Mouse (Mus musculus) regulatory T cell (primary cell): ENCODE measurements at regions not wholly inside any gene's neighbourhood (a gene's known extent, or its start where the extent isn't known, plus 50 kb on each side); places are given as distances from the start of the nearest gene placed in this dataset.

Experiments
- in situ Hi-C: fragments of 300-600 bp; cut with MboI, MseI; formaldehyde crosslinking; loops from one replicate; pipeline ENCODE4 v1.15.1; 2025; ENCODE audit warnings: high pct_unique_total_duplicates

GRCm38 (mm10) chr4:53386309-53386708, 53.9 kb upstream of the Slc44a1 start:
- in situ Hi-C loops, result no loop called here

- in situ Hi-C loops, result loop anchor here (5.0 kb wide), 1 partner anchor 208 kb away; no protein-coding TSS in a partner anchor
Measured at GRCm38 (mm10) chr4:53384761-53385160, 55.5 kb upstream of the Slc44a1 start.

- in situ Hi-C loops, result loop anchor here (5.0 kb wide), 1 partner anchor 208 kb away; no protein-coding TSS in a partner anchor
Measured at GRCm38 (mm10) chr4:53384104-53384503, 56.1 kb upstream of the Slc44a1 start.

GRCm38 (mm10) chr4:53382012-53382411, 58.2 kb upstream of the Slc44a1 start:
- in situ Hi-C loops, result loop anchor here (5.0 kb wide), 1 partner anchor 210 kb away; no protein-coding TSS in a partner anchor

- in situ Hi-C loops, result loop anchor here (5.0 kb wide), 1 partner anchor 212 kb away; no protein-coding TSS in a partner anchor
Measured at GRCm38 (mm10) chr4:53379855-53380254, 60.4 kb upstream of the Slc44a1 start.

GRCm38 (mm10) chr4:53376995-53377394, 63.2 kb upstream of the Slc44a1 start:
- in situ Hi-C loops, result no loop called here

GRCm38 (mm10) chr4:53356374-53356773, 83.8 kb upstream of the Slc44a1 start:
- in situ Hi-C loops, result no loop called here

- in situ Hi-C loops, result no loop called here
Measured at GRCm38 (mm10) chr4:53354961-53355360, 85.3 kb upstream of the Slc44a1 start.

GRCm38 (mm10) chr4:53353399-53354090, 86.7 kb upstream of the Slc44a1 start:
- in situ Hi-C loops, result no loop called here

- in situ Hi-C loops, result no loop called here
Measured at GRCm38 (mm10) chr4:53351104-53351607, 89.1 kb upstream of the Slc44a1 start.

GRCm38 (mm10) chr4:53345346-53345745, 94.9 kb upstream of the Slc44a1 start:
- in situ Hi-C loops, result no loop called here

- in situ Hi-C loops, result no loop called here
Measured at GRCm38 (mm10) chr4:53344546-53344945, 95.7 kb upstream of the Slc44a1 start.

- in situ Hi-C loops, result no loop called here
Measured at GRCm38 (mm10) chr4:53341181-53341580, 99.0 kb upstream of the Slc44a1 start.

GRCm38 (mm10) chr4:53340021-53340667, 100.1 kb upstream of the Slc44a1 start:
- in situ Hi-C loops, result no loop called here

GRCm38 (mm10) chr4:53339125-53340020, 100.8 kb upstream of the Slc44a1 start:
- in situ Hi-C loops, result no loop called here

GRCm38 (mm10) chr4:53338479-53338878, 101.7 kb upstream of the Slc44a1 start:
- in situ Hi-C loops, result no loop called here

- in situ Hi-C loops, result no loop called here
Measured at GRCm38 (mm10) chr4:53337784-53338183, 102.4 kb upstream of the Slc44a1 start.

- in situ Hi-C loops, result loop anchor here (5.0 kb wide), 1 partner anchor 110 kb away; no protein-coding TSS in a partner anchor
Measured at GRCm38 (mm10) chr4:53327382-53328165, 112.6 kb upstream of the Slc44a1 start.

GRCm38 (mm10) chr4:53323838-53324237, 116.4 kb upstream of the Slc44a1 start:
- in situ Hi-C loops, result loop anchor here (5.0 kb wide), 1 partner anchor 212 kb away; no protein-coding TSS in a partner anchor

- in situ Hi-C loops, result loop anchor here (5.0 kb wide), 1 partner anchor 211 kb away; no protein-coding TSS in a partner anchor
Measured at GRCm38 (mm10) chr4:53323195-53323594, 117.0 kb upstream of the Slc44a1 start.

GRCm38 (mm10) chr4:53322484-53322883, 117.7 kb upstream of the Slc44a1 start:
- in situ Hi-C loops, result loop anchor here (5.0 kb wide), 1 partner anchor 210 kb away; no protein-coding TSS in a partner anchor
